Mouse (Mus musculus) embryonic facial prominence, embryonic 14.5 days (tissue): ENCODE measurements around the gene Srgap3. TPM values are rescaled to one million over a fixed set of nuclear protein-coding genes. Genes with fewer than 3 reads are reported as not detected.
A peak's percentile ranks its signal among the peaks of the same experiment; 100 is the strongest.

Experiments
- ATAC-seq: fragments of 200-750 bp; cut with Nextera tagmentation; 2 replicates; pipeline ENCODE4 v1.8.0; 2017; ENCODE audit warnings: low read depth, moderate number of reproducible peaks, moderate TSS enrichment
- DNase-seq: peaks from one replicate; pipeline ENCODE4 v3.0.0-alpha.2; 2015; ENCODE audit warnings: low spot score
- H3K27ac ChIP-seq: fragments of 300-500 bp; sonication (generic); replicated peaks from 2 replicates; pipeline ENCODE4 v1.5.1; 2014; ENCODE audit warnings: low read depth, mild to moderate bottlenecking, low read length, moderate library complexity
- H3K27me3 ChIP-seq: fragments of 300-500 bp; sonication (generic); replicated peaks from 2 replicates; pipeline ENCODE4 v1.6.1; 2014; ENCODE audit warnings: low read length; ENCODE audit not compliant: control insufficient read depth, insufficient read depth
- H3K36me3 ChIP-seq: fragments of 300-500 bp; sonication (generic); 2 replicates; pipeline ENCODE4 v1.6.1; 2014; ENCODE audit warnings: low read length, mixed read lengths; ENCODE audit not compliant: control insufficient read depth, insufficient read depth
- H3K4me1 ChIP-seq: fragments of 300-500 bp; sonication (generic); 2 replicates; pipeline ENCODE4 v1.6.1; 2014; ENCODE audit warnings: antibody characterized with exemption, low read length; ENCODE audit not compliant: control insufficient read depth, insufficient read depth
- H3K4me2 ChIP-seq: fragments of 300-500 bp; sonication (generic); 2 replicates; pipeline ENCODE4 v1.6.1; 2014; ENCODE audit warnings: low read depth, mild to moderate bottlenecking, low read length, moderate library complexity, mixed read lengths
- H3K4me3 ChIP-seq: fragments of 300-500 bp; sonication (generic); 2 replicates; pipeline ENCODE4 v1.5.1; 2014; ENCODE audit warnings: low read depth, mild to moderate bottlenecking, low read length
- H3K9ac ChIP-seq: fragments of 300-500 bp; sonication (generic); 2 replicates; pipeline ENCODE4 v1.6.1; 2014; ENCODE audit warnings: low read depth, mild to moderate bottlenecking, low read length, moderate library complexity, mixed read lengths
- H3K9me3 ChIP-seq: fragments of 300-500 bp; sonication (generic); 2 replicates; pipeline ENCODE4 v1.6.1; 2016; ENCODE audit warnings: low read length; ENCODE audit not compliant: control insufficient read depth
- WGBS: fragments of 180-500 bp; shearing (Covaris S2); extraction: QIAGEN DNeasy Blood & Tissue Kit; methylation state at CpG from one replicate; pipeline ENCODE4 v1.1.7; 2014; 5-methylcytosine and 5-hydroxymethylcytosine counted together
- polyA plus RNA-seq: library from polyadenylated mRNA; unstranded; fragments of >200 nt; fragmentation: Nextera tagmentation; extraction: Ambion mirVana; gene quantifications from 2 replicates; pipeline ENCODE4 v1.2.1, GENCODE M21; 2014

The Srgap3 gene
- polyA plus RNA-seq, 1 experiment from 2014 or later: 8.4 TPM

- Histone ChIP-seq H3K4me1 (no peaks in the 10 kb centered on the region), H3K27me3 (no peaks in the 10 kb centered on the region), H3K27ac (no peak overlapping the region), H3K9ac (no peak overlapping the region), H3K4me3 (no peak overlapping the region), H3K9me3 (no peaks in the 10 kb centered on the region), H3K36me3 (no peaks in the 10 kb centered on the region), H3K4me2 (no peak overlapping the region)
- DNase-seq (no peak), ATAC-seq (no peak)
- WGBS: 73% methylated on average over 2 of the region's 2 CpGs
Observed at GRCm38 (mm10) chr6:112796607-112797006, 150.5 kb downstream of the Srgap3 start.

- Histone ChIP-seq H3K9ac (no peak overlapping the region), H3K27ac (no peak overlapping the region), H3K36me3 (no peaks in the 10 kb centered on the region), H3K4me3 (no peak overlapping the region), H3K27me3 (no peaks in the 10 kb centered on the region), H3K9me3 (no peaks in the 10 kb centered on the region), H3K4me1 (no peaks in the 10 kb centered on the region), H3K4me2 (no peak overlapping the region)
- DNase-seq (no peak), ATAC-seq (no peak)
- 96% methylated on average over 5 of the region's 5 CpGs for whole genome bisulfite sequencing
Observed at GRCm38 (mm10) chr6:112793887-112794286, 153.2 kb downstream of the Srgap3 start.

GRCm38 (mm10) chr6:112789901-112790300 lies 157.2 kb downstream of the Srgap3 start:
- H3K27ac ChIP-seq: no peak overlapping the region
- no peaks in the 10 kb centered on the region for H3K9me3 ChIP-seq
- no peak overlapping the region for H3K4me3 ChIP-seq
- H3K4me2 ChIP-seq: no peak overlapping the region
- DNase-seq (no peak), ATAC-seq (no peak)
- no peak overlapping the region for H3K9ac ChIP-seq
- no peaks in the 10 kb centered on the region for H3K4me1 ChIP-seq
- no peaks in the 10 kb centered on the region for H3K36me3 ChIP-seq
- WGBS: 71% methylated on average over 6 of the region's 6 CpGs
- H3K27me3 ChIP-seq: no peaks in the 10 kb centered on the region

- no peak overlapping the region for H3K4me2 ChIP-seq
- H3K9me3 ChIP-seq: no peaks in the 10 kb centered on the region
- peak; percentile 28 for DNase-seq
- no peaks in the 10 kb centered on the region for H3K27me3 ChIP-seq
- peak; percentile 71; the same call in 1 of the 2 replicates for ATAC-seq
- 31% methylated on average over 10 of the region's 10 CpGs for WGBS
- no peak overlapping the region for H3K4me3 ChIP-seq
- no peaks in the 10 kb centered on the region for H3K36me3 ChIP-seq
- H3K4me1 ChIP-seq: no peaks in the 10 kb centered on the region
- no peak overlapping the region for H3K9ac ChIP-seq
- H3K27ac ChIP-seq: no peak overlapping the region
Observed at GRCm38 (mm10) chr6:112788617-112789016, 158.4 kb downstream of the Srgap3 start.

GRCm38 (mm10) chr6:112788174-112788573 lies 158.9 kb downstream of the Srgap3 start:
- no peak overlapping the region for H3K4me3 ChIP-seq
- ATAC-seq: no peak
- H3K4me2 ChIP-seq: no peak overlapping the region
- H3K36me3 ChIP-seq: no peaks in the 10 kb centered on the region
- H3K9ac ChIP-seq: no peak overlapping the region
- no peaks in the 10 kb centered on the region for H3K4me1 ChIP-seq
- WGBS: 76% methylated on average over 1 of the region's 1 CpGs
- DNase-seq: no peak
- no peak overlapping the region for H3K27ac ChIP-seq
- H3K27me3 ChIP-seq: no peaks in the 10 kb centered on the region
- H3K9me3 ChIP-seq: no peaks in the 10 kb centered on the region

GRCm38 (mm10) chr6:112781409-112782093 lies 165.5 kb downstream of the Srgap3 start:
- WGBS: 71% methylated on average over 10 of the region's 10 CpGs
- no peak overlapping the region for H3K4me2 ChIP-seq
- no peak for ATAC-seq
- H3K27me3 ChIP-seq: no peaks in the 10 kb centered on the region
- H3K4me1 ChIP-seq: no peaks in the 10 kb centered on the region
- H3K9ac ChIP-seq: no peak overlapping the region
- H3K9me3 ChIP-seq: no peaks in the 10 kb centered on the region
- no peak overlapping the region for H3K4me3 ChIP-seq
- DNase-seq: peak; percentile 29
- H3K36me3 ChIP-seq: 0 out of 2 replicates have a peak, but pooled peaks cover 4% of the 10 kb centered on the region
- no peak overlapping the region for H3K27ac ChIP-seq

- no peaks in the 10 kb centered on the region for H3K9me3 ChIP-seq
Observed at GRCm38 (mm10) chr6:112778211-112778610, 168.9 kb downstream of the Srgap3 start.

GRCm38 (mm10) chr6:112776718-112777117 lies 170.3 kb downstream of the Srgap3 start:
- Histone ChIP-seq H3K36me3 (peaks cover 16% of the 10 kb centered on the region; the same call in 1 of the 2 replicates), H3K27me3 (no peaks in the 10 kb centered on the region), H3K27ac (no peak overlapping the region), H3K9ac (no peak overlapping the region), H3K4me3 (no peak overlapping the region), H3K4me1 (no peaks in the 10 kb centered on the region), H3K9me3 (no peaks in the 10 kb centered on the region), H3K4me2 (no peak overlapping the region)
- 87% methylated on average over 6 of the region's 6 CpGs for WGBS
- no peak for DNase-seq
- ATAC-seq: no peak

More at GRCm38 (mm10) chr6:112778211-112778610, 168.9 kb downstream of the Srgap3 start:
- no peak for DNase-seq
- H3K4me3 ChIP-seq: no peak overlapping the region
- peaks cover 16% of the 10 kb centered on the region; the same call in 1 of the 2 replicates for H3K36me3 ChIP-seq
- H3K27ac ChIP-seq: no peak overlapping the region
- WGBS: 91% methylated on average over 3 of the region's 3 CpGs
- no peak overlapping the region for H3K4me2 ChIP-seq
- H3K4me1 ChIP-seq: no peaks in the 10 kb centered on the region
- ATAC-seq: no peak
- H3K27me3 ChIP-seq: no peaks in the 10 kb centered on the region
- no peak overlapping the region for H3K9ac ChIP-seq

GRCm38 (mm10) chr6:112773754-112774153 lies 173.3 kb downstream of the Srgap3 start:
- Histone ChIP-seq H3K4me2 (no peak overlapping the region), H3K27ac (no peak overlapping the region), H3K9ac (no peak overlapping the region), H3K4me3 (no peak overlapping the region), H3K4me1 (no peaks in the 10 kb centered on the region), H3K9me3 (no peaks in the 10 kb centered on the region), H3K36me3 (peaks cover 26% of the 10 kb centered on the region; the same call in 1 of the 2 replicates), H3K27me3 (no peaks in the 10 kb centered on the region)
- ATAC-seq (no peak), DNase-seq (no peak)
- WGBS: 89% methylated on average over 7 of the region's 7 CpGs
